Mouse (Mus musculus) stomach, embryonic 14.5 days (tissue): ENCODE measurements around the gene Fam163a. TPM values are rescaled to one million over a fixed set of nuclear protein-coding genes. Genes with fewer than 3 reads are reported as not detected.

Source experiments
- ATAC-seq: fragments of 200-750 bp; cut with Nextera tagmentation; 2 replicates; pipeline ENCODE4 v1.8.0; 2017; ENCODE audit warnings: low read depth, moderate TSS enrichment; ENCODE audit not compliant: insufficient number of reproducible peaks, insufficient read depth, low FRiP score
- H3K27ac ChIP-seq: fragments of 300-500 bp; sonication (generic); 2 replicates; pipeline ENCODE4 v1.5.1; 2014; ENCODE audit warnings: mild to moderate bottlenecking, low read length, moderate library complexity, mixed read lengths
- H3K27me3 ChIP-seq: fragments of 300-500 bp; sonication (generic); 2 replicates; pipeline ENCODE4 v1.6.1; 2014; ENCODE audit warnings: low read length, control low read depth, mixed read lengths; ENCODE audit not compliant: control insufficient read depth, insufficient read depth
- H3K36me3 ChIP-seq: fragments of 300-500 bp; sonication (generic); 2 replicates; pipeline ENCODE4 v1.6.1; 2014; ENCODE audit warnings: mild to moderate bottlenecking, control low read depth, low read length, moderate library complexity, mixed read lengths; ENCODE audit not compliant: control insufficient read depth, insufficient read depth
- H3K4me1 ChIP-seq: fragments of 300-500 bp; sonication (generic); 2 replicates; pipeline ENCODE4 v1.6.1; 2014; ENCODE audit warnings: low read length, control low read depth, mixed read lengths; ENCODE audit not compliant: control insufficient read depth, insufficient read depth
- H3K4me2 ChIP-seq: fragments of 300-500 bp; sonication (generic); replicated peaks from 2 replicates; pipeline ENCODE4 v1.6.1; 2014; ENCODE audit warnings: low read depth, low read length, control low read depth
- H3K4me3 ChIP-seq: fragments of 300-500 bp; sonication (generic); 2 replicates; pipeline ENCODE4 v1.5.1; 2014; ENCODE audit warnings: low read depth, low read length, control low read depth
- H3K9ac ChIP-seq: fragments of 300-500 bp; sonication (generic); replicated peaks from 2 replicates; pipeline ENCODE4 v1.6.1; 2014; ENCODE audit warnings: low read depth, mild to moderate bottlenecking, control low read depth, low read length, moderate library complexity, mixed read lengths
- H3K9me3 ChIP-seq: fragments of 300-500 bp; sonication (generic); 2 replicates; pipeline ENCODE4 v1.6.1; 2016; ENCODE audit warnings: low read depth, low read length, control low read depth; ENCODE audit not compliant: control insufficient read depth
- WGBS: fragments of 180-500 bp; shearing (Covaris S2); extraction: QIAGEN DNeasy Blood & Tissue Kit; methylation state at CpG from one replicate; pipeline ENCODE4 v1.1.7; 2014; 5-methylcytosine and 5-hydroxymethylcytosine counted together
- polyA plus RNA-seq: library from polyadenylated mRNA; unstranded; fragments of >200 nt; fragmentation: Nextera tagmentation; extraction: Ambion mirVana; gene quantifications from 2 replicates; pipeline ENCODE4 v1.2.1, GENCODE M21; 2014

The Fam163a gene
- polyA plus RNA-seq, 1 experiment from 2014 or later = 6.1 TPM

DNA sequence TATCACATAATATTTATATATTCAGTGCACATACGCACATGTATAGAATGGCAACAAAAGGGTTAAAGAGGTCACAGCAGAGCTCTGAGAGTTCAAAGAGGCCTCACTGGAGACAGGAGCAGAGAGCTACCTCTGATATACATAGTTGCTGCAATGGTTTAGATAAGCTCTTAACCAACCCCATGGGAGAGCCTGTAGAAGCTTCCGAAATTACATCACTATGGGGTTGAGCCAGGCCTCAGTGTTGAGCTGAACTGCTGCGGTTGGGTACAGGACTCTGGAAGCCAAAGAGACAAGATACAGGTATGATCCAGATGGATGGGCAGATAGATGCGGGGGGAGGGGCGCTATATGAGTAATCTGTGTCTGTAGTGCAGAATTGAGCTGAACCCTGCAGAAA lies 8.1 kb upstream of the Fam163a start:
- Histone ChIP-seq H3K9me3 (no peaks in the 10 kb centered on the region), H3K9ac (no peak overlapping the region), H3K4me2 (no peak overlapping the region), H3K27ac (no peak overlapping the region), H3K36me3 (no peaks in the 10 kb centered on the region), H3K4me1 (peaks cover 5% of the 10 kb centered on the region; the same call in 1 of the 2 replicates), H3K27me3 (no peaks in the 10 kb centered on the region), H3K4me3 (no peak overlapping the region)
- WGBS = 83% methylated on average over 5 of the region's 5 CpGs
- peak; percentile 63; the same call in 1 of the 2 replicates for ATAC-seq

DNA sequence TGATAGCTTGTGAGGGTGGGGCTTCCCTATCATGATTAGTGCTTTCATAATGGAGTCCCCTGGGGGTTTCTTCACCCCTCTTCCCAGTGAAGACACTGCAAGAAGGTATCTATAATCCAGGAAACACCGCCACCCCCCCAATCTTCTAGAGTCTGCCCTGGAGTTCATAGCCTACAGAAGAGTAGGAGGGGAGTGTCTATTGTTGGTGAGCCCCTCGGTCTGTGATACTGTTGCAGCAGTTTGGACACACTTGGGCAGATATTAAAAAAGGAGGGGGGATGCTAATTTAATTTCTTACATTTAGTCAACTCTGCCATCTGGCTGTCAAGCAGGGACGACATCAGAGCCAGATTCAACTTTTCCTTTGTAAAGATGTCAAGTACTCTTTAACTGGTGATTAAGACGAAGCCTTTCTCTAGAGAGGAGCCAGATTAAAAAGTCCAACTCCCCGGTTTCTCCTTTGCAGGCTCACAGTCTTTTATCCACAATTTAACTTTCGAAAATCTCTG lies 7.0 kb upstream of the Fam163a start:
- Histone ChIP-seq H3K9ac (no peak overlapping the region), H3K4me1 (no peaks in the 10 kb centered on the region), H3K27me3 (no peaks in the 10 kb centered on the region), H3K9me3 (no peaks in the 10 kb centered on the region), H3K36me3 (no peaks in the 10 kb centered on the region), H3K4me2 (no peak overlapping the region), H3K27ac (no peak overlapping the region), H3K4me3 (no peak overlapping the region)
- WGBS = 63% methylated on average over 6 of the region's 6 CpGs
- ATAC-seq = no peak

DNA sequence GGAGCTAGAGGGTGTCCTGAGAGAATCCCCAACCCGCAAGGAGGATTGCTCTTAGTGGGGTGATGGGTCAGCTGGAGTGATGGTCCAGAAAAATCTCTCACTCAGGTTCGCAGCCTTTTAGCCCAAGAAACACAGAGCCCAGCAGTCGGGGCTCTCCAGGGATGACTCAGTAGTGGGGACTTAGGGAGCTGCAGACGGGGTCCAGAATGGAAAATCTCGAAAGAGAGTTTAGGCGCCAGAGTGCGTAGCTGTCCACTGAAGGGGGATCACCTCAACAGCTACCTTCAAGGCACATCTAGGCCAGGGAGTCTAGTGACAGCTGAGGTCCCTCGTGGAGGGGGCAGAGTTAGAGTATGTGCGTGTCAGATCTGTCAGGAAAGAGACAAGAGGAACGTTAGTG lies 338 bp upstream of the Fam163a start:
- 15% methylated on average over 10 of the region's 10 CpGs for WGBS
- H3K36me3 ChIP-seq = no peaks in the 10 kb centered on the region
- no peak overlapping the region; the same call in 1 of the 2 replicates for H3K27ac ChIP-seq
- no peak for ATAC-seq
- peak overlapping the region; percentile 76 for H3K4me2 ChIP-seq
- no peaks in the 10 kb centered on the region; the same call in 1 of the 2 replicates for H3K4me1 ChIP-seq
- no peaks in the 10 kb centered on the region for H3K9me3 ChIP-seq
- H3K4me3 ChIP-seq = peak overlapping the region; percentile 34
- H3K9ac ChIP-seq = no peak overlapping the region; the same call in 1 of the 2 replicates
- peaks cover 25% of the 10 kb centered on the region for H3K27me3 ChIP-seq

- WGBS = 3% methylated on average over 18 of the region's 18 CpGs
- H3K4me3 ChIP-seq = peak overlapping the region; percentile 34
- H3K4me1 ChIP-seq = no peaks in the 10 kb centered on the region; the same call in 1 of the 2 replicates
- ATAC-seq = 0 out of 2 replicates have a peak, but pooled peaks have one; percentile 46
- peak overlapping the region; percentile 76 for H3K4me2 ChIP-seq
- peaks cover 25% of the 10 kb centered on the region for H3K27me3 ChIP-seq
- no peaks in the 10 kb centered on the region for H3K9me3 ChIP-seq
- no peaks in the 10 kb centered on the region for H3K36me3 ChIP-seq
- peak overlapping the region; percentile 33 for H3K9ac ChIP-seq
- H3K27ac ChIP-seq = no peak overlapping the region; the same call in 1 of the 2 replicates
Measured at GRCm38 (mm10) chr1:156203961-156204655, 718 bp downstream of the Fam163a start.

- no peak overlapping the region for H3K27ac ChIP-seq
- no peak overlapping the region for H3K9ac ChIP-seq
- 57% methylated on average over 3 of the region's 3 CpGs for WGBS
- peaks cover 25% of the 10 kb centered on the region for H3K27me3 ChIP-seq
- no peaks in the 10 kb centered on the region for H3K36me3 ChIP-seq
- no peak overlapping the region for H3K4me2 ChIP-seq
- H3K4me1 ChIP-seq = no peaks in the 10 kb centered on the region; the same call in 1 of the 2 replicates
- no peak overlapping the region for H3K4me3 ChIP-seq
- no peak for ATAC-seq
- no peaks in the 10 kb centered on the region for H3K9me3 ChIP-seq
Measured at GRCm38 (mm10) chr1:156202661-156203060, 2.2 kb downstream of the Fam163a start.

DNA sequence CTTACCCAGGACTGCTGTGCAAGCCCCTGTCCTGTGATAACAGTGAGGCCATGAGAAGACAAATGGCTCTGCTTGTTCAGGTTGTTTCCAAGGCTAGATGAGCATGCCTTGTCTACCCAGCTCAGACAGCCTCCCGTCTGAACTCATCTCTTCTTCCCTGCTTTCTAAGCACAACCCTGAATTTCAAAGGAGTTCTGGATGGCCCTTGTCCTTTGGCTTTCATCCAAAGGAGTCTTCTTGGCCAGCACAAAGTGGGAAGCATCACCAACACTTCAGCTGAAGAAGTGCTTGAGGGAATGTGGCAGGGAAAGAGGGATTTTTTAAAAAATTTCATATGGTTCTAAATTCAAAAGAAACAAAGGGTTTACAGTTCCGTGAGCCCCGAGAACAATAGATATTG lies 3.8 kb downstream of the Fam163a start:
- WGBS = 80% methylated on average over 3 of the region's 3 CpGs
- H3K4me2 ChIP-seq = no peak overlapping the region
- no peak for ATAC-seq
- H3K4me1 ChIP-seq = no peaks in the 10 kb centered on the region; the same call in 1 of the 2 replicates
- H3K27me3 ChIP-seq = peaks cover 21% of the 10 kb centered on the region
- no peak overlapping the region for H3K9ac ChIP-seq
- no peaks in the 10 kb centered on the region for H3K36me3 ChIP-seq
- H3K9me3 ChIP-seq = no peaks in the 10 kb centered on the region
- no peak overlapping the region for H3K4me3 ChIP-seq
- no peak overlapping the region for H3K27ac ChIP-seq

- no peaks in the 10 kb centered on the region for H3K4me1 ChIP-seq
- H3K4me3 ChIP-seq = no peak overlapping the region
- WGBS = 71% methylated on average over 4 of the region's 4 CpGs
- H3K36me3 ChIP-seq = no peaks in the 10 kb centered on the region
- no peak overlapping the region for H3K27ac ChIP-seq
- no peak for ATAC-seq
- no peak overlapping the region for H3K9ac ChIP-seq
- no peaks in the 10 kb centered on the region for H3K27me3 ChIP-seq
- no peak overlapping the region for H3K4me2 ChIP-seq
- no peaks in the 10 kb centered on the region for H3K9me3 ChIP-seq
Measured at GRCm38 (mm10) chr1:156197588-156197987, 7.2 kb downstream of the Fam163a start.

GRCm38 (mm10) chr1:156193292-156193691 lies 11.5 kb downstream of the Fam163a start:
- Histone ChIP-seq H3K4me2 (no peak overlapping the region), H3K27me3 (no peaks in the 10 kb centered on the region), H3K9me3 (no peaks in the 10 kb centered on the region), H3K36me3 (no peaks in the 10 kb centered on the region), H3K9ac (no peak overlapping the region), H3K4me1 (no peaks in the 10 kb centered on the region), H3K27ac (no peak overlapping the region), H3K4me3 (no peak overlapping the region)
- WGBS = 36% methylated on average over 7 of the region's 7 CpGs
- ATAC-seq = no peak
